8 mouse cellular contexts compared by ENCODE assay signal in genomic region chr4:32615034-32615881, GRCm38 (mm10). TPM values are rescaled to one million over a fixed set of nuclear protein-coding genes. Genes with fewer than 3 reads are reported as not detected.
A peak's percentile ranks its signal among the peaks of the same experiment; 100 is the strongest.
DNase-seq lines count a peak whose midpoint lies in the region; ATAC-seq lines count a peak whose summit lies in the region.

TSS of gene Casp8ap2 (plus strand) at chr4:32615451.

- 0 out of 2 replicates have a peak, but pooled peaks cover 4% of the 10 kb centered on the region for H3K36me3 ChIP-seq in hindbrain, embryonic 14.5 days (replicated peaks; ENCODE audit: control insufficient read depth, insufficient read depth)

- H3K9me3 ChIP-seq in hindbrain, embryonic 14.5 days (ENCODE audit: control insufficient read depth, low read length): no peaks in the 10 kb centered on the region

- WGBS in hindbrain, embryonic 14.5 days: under 1% methylated on average over 67 of the region's 67 CpGs

- H3K4me2 ChIP-seq in hindbrain, embryonic 14.5 days (replicated peaks): peak within 1 kb of the TSS; percentile 75

- H3K4me1 ChIP-seq in hindbrain, embryonic 14.5 days (replicated peaks; ENCODE audit: control insufficient read depth, insufficient read depth, low read length): peaks cover 8% of the 10 kb centered on the region

- no peaks in the 10 kb centered on the region for H3K27me3 ChIP-seq in hindbrain, embryonic 14.5 days (ENCODE audit: control insufficient read depth, insufficient read depth, low read length)

- peak within 1 kb of the TSS; percentile 85 for H3K27ac ChIP-seq in hindbrain, embryonic 14.5 days

- peak within 1 kb of the TSS; percentile 75 for H3K4me3 ChIP-seq in hindbrain, embryonic 14.5 days (replicated peaks; ENCODE audit: low read length)

- H3K9ac ChIP-seq in hindbrain, embryonic 14.5 days: peak within 1 kb of the TSS; percentile 68

- peak; percentile 99 for ATAC-seq in hindbrain, embryonic 14.5 days (ENCODE audit: low FRiP score)

- peak; percentile 100 for DNase-seq in R1 (ENCODE audit: low read depth, low spot score)
- DNase-seq in cerebellum, postnatal 25 days: peak; percentile 98 to 99
- peak; percentile 97 to 98 for DNase-seq in frontal cortex, postnatal 25 days (ENCODE audit: low spot score in 2 of 2)
- DNase-seq in hindbrain, embryonic 14.5 days (ENCODE audit: low spot score): peak; percentile 99
- peak; percentile 99 for DNase-seq in layer of hippocampus, postnatal 36 days
- DNase-seq in lung, postnatal 36 days: peak; percentile 100
- DNase-seq in retina, postnatal 1 day: peak; percentile 100
- peak; percentile 98 to 99 for DNase-seq in urinary bladder, adult 18-20 months (ENCODE audit: low spot score in 2 of 2)

RNA-seq across cellular contexts. Expression of gene Casp8ap2, which starts in this region (rescaled TPM):
- 33.9 and 34.6 TPM in 2 replicates for polyA plus RNA-seq in hindbrain, embryonic 14.5 days (2014; fragmentation: Nextera tagmentation; extraction: Ambion mirVana)
- total RNA-seq in layer of hippocampus, postnatal 36 days (2021): 10 to 100 TPM; 11.8 to 11.9 TPM

Comparison
In these comparisons a context has a peak if more than half of its experiments do, and no peak if none do; other contexts are left out.
1. Peak in every context shown above with its lines: DNase-seq, ATAC-seq, H3K4me3 ChIP-seq and H3K27ac ChIP-seq.